Mouse (Mus musculus) layer of hippocampus, adult 2 months (tissue): ENCODE measurements around the gene Gpr62. TPM values are rescaled to one million over a fixed set of nuclear protein-coding genes. Genes with fewer than 3 reads are reported as not detected.

Experiments
- DNase-seq, 2 experiments: peaks; one replicate each; pipeline ENCODE4 v3.0.0; 2022; ENCODE audit warnings: low spot score in 2 of 2
- H3K27ac ChIP-seq: fragments of 200-600 bp; 2 replicates; pipeline ENCODE4 v1.8.1; 2022
- H3K4me3 ChIP-seq: fragments of 200-600 bp; 2 replicates; pipeline ENCODE4 v1.8.1; 2022; ENCODE audit warnings: mild to moderate bottlenecking
- CTCF ChIP-seq: fragments of 200-600 bp; conservative IDR thresholded peaks from 2 replicates; pipeline ENCODE4 v1.8.1; 2022; ENCODE audit warnings: antibody characterized with exemption, mild to moderate bottlenecking, moderate library complexity
- total RNA-seq, 2 experiments: library from RNA; stranded (reverse); gene quantifications; 2 replicates each; pipeline ENCODE4 v1.2.3; 2021

Gpr62 gene
- total RNA-seq, 2 experiments from 2014 or later, result 11.6 to 12.4 TPM

GRCm38 (mm10) chr9:106459946-106460345, 5.8 kb downstream of the Gpr62 start:
- TF ChIP-seq CTCF, result no peak

GRCm38 (mm10) chr9:106457920-106458319, 7.8 kb downstream of the Gpr62 start:
- no peak for TF ChIP-seq CTCF
- Histone ChIP-seq H3K27ac (peak overlapping the region; percentile 93; the same call in 1 of the 2 replicates), H3K4me3 (no peak overlapping the region)
- DNase-seq, result no peak

More at GRCm38 (mm10) chr9:106459946-106460345, 5.8 kb downstream of the Gpr62 start:
- H3K4me3 ChIP-seq, result no peak overlapping the region
- H3K27ac ChIP-seq, result peak overlapping the region; percentile 72
- DNase-seq, result no peak

GRCm38 (mm10) chr9:106457163-106457559, 8.6 kb downstream of the Gpr62 start:
- Histone ChIP-seq H3K4me3 (no peak overlapping the region), H3K27ac (peak overlapping the region; percentile 93; the same call in 1 of the 2 replicates)
- no peak for TF ChIP-seq CTCF
- DNase-seq, result no peak

- H3K27ac ChIP-seq, result peak overlapping the region; percentile 93; the same call in 1 of the 2 replicates
- DNase-seq, result no peak
- TF ChIP-seq CTCF, result no peak
- H3K4me3 ChIP-seq, result peak overlapping the region; percentile 72
Measured at GRCm38 (mm10) chr9:106456325-106457162, 9.2 kb downstream of the Gpr62 start.

- H3K27ac ChIP-seq, result peak overlapping the region; percentile 93
- TF ChIP-seq CTCF, result no peak
- H3K4me3 ChIP-seq, result peak overlapping the region; percentile 72
- no peak for DNase-seq
Measured at GRCm38 (mm10) chr9:106454888-106455681, 10.7 kb downstream of the Gpr62 start.

GRCm38 (mm10) chr9:106454071-106454761, 11.5 kb downstream of the Gpr62 start:
- no peak for DNase-seq
- Histone ChIP-seq H3K27ac (peak overlapping the region; percentile 93), H3K4me3 (peak overlapping the region; percentile 72)
- no peak for TF ChIP-seq CTCF

GRCm38 (mm10) chr9:106453271-106454070, 12.3 kb downstream of the Gpr62 start, which contains the start of gene Pcbp4:
TSS of gene Pcbp4 (plus strand) at chr9:106453291.
- DNase-seq, result peak in 1 of 2 experiments; percentile 58
- Histone ChIP-seq H3K4me3 (peak within 1 kb of the TSS; percentile 72), H3K27ac (peak within 1 kb of the TSS; percentile 97)
- no peak for TF ChIP-seq CTCF

- H3K27ac ChIP-seq, result peak overlapping the region; percentile 97
- no peak for TF ChIP-seq CTCF
- H3K4me3 ChIP-seq, result peak overlapping the region; percentile 71
- DNase-seq, result no peak
Measured at GRCm38 (mm10) chr9:106452821-106453220, 12.9 kb downstream of the Gpr62 start.

GRCm38 (mm10) chr9:106452351-106452750, 13.4 kb downstream of the Gpr62 start:
- TF ChIP-seq CTCF, result no peak
- peak overlapping the region; percentile 97; the same call in 1 of the 2 replicates for H3K27ac ChIP-seq
- DNase-seq, result no peak
- peak overlapping the region; percentile 71; the same call in 1 of the 2 replicates for H3K4me3 ChIP-seq

GRCm38 (mm10) chr9:106451899-106452298, 13.8 kb downstream of the Gpr62 start:
- DNase-seq, result no peak
- TF ChIP-seq CTCF, result no peak
- H3K4me3 ChIP-seq, result no peak overlapping the region
- no peak overlapping the region for H3K27ac ChIP-seq

- no peak for DNase-seq
- H3K4me3 ChIP-seq, result no peak overlapping the region
- no peak for TF ChIP-seq CTCF
- no peak overlapping the region for H3K27ac ChIP-seq
Measured at GRCm38 (mm10) chr9:106451298-106451697, 14.4 kb downstream of the Gpr62 start.

- TF ChIP-seq CTCF, result no peak
- DNase-seq, result no peak
- no peak overlapping the region; the same call in 1 of the 2 replicates for H3K27ac ChIP-seq
- no peak overlapping the region for H3K4me3 ChIP-seq
Measured at GRCm38 (mm10) chr9:106450661-106451060, 15.1 kb downstream of the Gpr62 start.
